Mouse (Mus musculus) c-Kit-negative CD71-positive TER-119-positive erythroid progenitor cells, embryonic 14.5 days (primary cell): ENCODE data around the gene Kidins220.

Source experiments
- DNase-seq: peaks from one replicate; pipeline ENCODE4 v3.0.0-alpha.2; 2013; ENCODE audit warnings: low read depth, low spot score

Gene Kidins220

GRCm38 (mm10) chr12:25109971-25110681 is 135.4 kb downstream of the Kidins220 start:
- DNase-seq: no peak

GRCm38 (mm10) chr12:25110682-25111078 is 136.0 kb downstream of the Kidins220 start:
- no peak for DNase-seq
